Mouse (Mus musculus) left cerebral cortex, adult 11 months (tissue): ENCODE data around the gene Ppil4.

Experiments
- DNase-seq: peaks from one replicate; pipeline ENCODE4 v3.0.0; 2022; ENCODE audit warnings: low spot score

Gene Ppil4

DNA sequence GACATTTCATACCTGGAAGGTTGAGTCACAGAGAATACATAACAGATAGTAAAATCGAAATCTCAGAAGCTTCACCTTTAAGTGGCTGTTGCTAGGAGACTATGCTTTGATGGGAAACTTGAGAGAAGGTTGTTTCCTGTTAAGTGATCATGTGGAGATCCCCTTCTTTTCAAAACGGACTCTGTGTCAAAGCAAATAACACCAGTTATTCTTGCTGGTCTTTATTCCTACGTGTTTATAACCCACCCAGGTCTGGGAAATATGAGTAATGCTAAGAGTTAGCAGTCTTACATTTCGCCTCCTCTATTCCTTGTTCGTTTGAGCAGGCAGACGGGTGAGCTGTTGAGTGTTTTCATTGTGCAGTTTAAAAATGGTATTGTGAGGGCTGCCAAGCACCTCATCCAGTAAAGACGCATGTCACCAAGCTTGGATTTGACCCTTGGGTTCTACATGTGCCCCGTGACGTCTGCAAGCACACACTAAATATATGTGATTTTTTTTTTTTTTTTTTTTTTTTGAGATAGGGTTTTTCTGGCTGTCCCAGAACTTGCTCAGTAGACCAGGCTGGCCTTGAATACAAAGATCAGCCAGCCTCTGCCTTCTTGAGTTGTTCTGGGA, 32.1 kb downstream of the Ppil4 start:
- DNase-seq, result no peak

DNA sequence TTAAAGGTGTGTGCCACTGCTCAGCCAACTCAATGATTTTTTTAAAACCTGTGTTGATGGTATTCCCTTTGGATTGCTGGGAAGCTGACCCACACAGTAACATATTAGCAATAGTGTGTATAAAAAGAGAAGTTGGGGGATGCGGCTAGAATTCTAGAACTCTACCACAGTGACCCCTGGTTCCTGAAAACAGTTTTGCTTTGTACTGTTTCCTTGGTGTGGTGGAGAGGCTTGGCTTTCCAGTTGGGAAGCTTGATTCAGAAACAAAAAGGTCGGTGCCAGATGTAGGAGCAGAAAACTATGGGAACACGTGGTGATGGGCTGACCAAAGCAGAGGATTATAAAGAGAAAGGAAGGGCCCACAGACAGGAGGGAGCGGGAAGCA, 32.6 kb downstream of the Ppil4 start:
- DNase-seq, result no peak

DNA sequence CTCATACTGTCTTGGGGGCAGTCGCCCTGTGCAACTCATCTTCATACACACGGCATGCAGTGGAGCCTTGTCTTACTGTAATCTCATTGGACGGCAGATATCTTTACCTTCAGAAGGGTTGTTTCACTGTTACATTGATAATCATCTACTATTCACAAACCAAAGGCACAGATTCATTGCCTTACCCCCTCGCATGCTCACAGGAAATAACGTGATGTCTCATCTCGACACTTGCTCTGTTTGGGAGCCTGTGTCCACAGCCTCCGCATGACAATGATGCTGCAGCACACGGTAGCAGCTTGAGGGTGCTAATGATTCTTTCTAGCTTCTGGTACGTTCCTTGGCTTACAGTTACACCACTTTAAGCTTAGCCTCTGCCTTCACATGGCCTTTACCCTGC, 33.4 kb downstream of the Ppil4 start:
- DNase-seq, result no peak

DNA sequence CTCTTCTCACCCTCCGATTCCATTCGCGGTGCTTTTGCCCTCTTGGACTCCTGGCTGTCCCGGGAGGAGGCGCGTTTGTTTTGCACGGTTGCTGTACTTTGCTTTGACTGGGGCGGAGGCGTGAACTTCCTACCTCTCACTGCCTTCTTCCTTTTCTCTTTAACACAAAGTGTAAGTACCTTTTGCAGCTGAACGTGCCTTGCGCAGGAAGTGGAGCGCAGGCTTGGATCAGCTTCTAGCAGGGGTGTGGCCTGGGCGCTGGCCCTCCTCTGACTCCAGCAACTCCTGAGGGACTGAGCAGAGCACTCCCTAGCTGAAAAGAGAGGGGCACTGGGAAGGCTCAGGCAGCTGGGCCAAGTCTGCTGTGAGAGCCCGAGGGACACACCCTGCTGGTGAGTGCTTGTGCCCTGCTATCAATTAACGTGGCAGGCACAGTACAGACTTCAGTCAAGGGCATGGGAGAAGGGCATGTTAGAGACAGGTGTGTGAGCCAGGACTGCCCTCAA, 39.5 kb downstream of the Ppil4 start, which contains the start of gene Zc3h12d:
TSS of gene Zc3h12d (plus strand) at position 300 of the 506 bp plus-strand sequence.
- DNase-seq, result no peak

DNA sequence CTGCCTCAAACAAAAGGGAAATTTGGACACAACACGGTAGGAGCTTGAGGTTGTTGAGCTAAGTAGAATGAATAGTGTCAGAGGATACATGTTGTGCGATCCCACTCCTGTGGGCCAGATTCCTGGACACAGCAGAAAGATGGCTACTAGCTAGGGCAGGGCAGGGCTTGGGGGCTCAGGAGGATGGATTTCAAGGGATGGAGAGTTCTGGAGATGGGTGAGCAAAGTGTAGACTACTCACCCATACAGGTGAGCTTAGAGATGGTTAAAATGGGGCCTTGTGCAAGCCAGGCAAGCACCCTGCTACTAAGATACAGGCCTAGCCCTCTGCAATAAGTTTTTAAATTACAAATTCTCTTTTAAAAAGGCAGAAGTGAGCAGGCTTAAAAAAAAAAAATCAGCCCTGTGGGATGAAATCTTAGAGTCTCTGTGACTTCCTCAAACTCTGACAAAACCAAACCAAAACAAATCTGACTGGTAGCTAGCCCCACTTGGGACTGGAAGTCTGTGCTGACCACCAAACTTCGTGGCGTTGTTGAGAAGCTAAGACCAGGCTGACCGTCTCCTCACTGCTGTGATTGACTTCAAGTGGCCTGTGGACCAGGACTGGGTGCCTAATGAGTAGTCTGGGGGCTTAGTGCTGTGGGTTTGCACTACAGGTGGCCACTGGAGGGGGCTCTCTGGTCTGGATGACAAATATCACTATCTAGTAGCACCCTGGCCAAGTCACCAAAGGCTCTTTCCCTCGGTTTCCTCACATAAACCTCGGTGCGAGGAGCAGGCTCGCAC, 40.9 kb downstream of the Ppil4 start:
- no peak for DNase-seq

DNA sequence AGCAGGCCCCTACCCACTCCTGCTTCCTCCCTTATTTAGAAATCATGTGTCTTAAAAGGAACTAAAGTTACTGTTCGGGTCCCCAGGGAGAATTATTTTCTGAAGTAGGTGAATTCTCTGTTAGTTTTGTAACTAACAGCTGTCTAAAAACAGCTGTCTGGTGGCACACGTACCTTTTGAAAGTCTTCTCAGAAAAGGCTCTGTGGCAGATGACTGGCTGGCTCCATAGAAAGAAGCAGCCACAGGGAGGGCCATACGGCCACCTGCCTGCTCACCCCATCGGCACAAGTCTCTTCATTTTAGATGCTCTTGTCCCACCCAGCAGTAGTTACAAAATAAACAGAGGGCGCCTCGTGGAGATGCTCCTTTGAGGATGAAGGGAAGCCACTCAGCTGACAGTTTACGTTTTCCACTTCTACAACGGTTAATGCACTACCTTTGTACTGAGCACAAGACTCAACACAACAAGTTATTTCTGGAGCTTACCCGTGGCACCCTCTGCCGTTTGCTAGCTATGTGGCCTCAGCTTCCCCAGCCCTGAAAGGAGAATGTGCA, 42.1 kb downstream of the Ppil4 start:
- no peak for DNase-seq

DNA sequence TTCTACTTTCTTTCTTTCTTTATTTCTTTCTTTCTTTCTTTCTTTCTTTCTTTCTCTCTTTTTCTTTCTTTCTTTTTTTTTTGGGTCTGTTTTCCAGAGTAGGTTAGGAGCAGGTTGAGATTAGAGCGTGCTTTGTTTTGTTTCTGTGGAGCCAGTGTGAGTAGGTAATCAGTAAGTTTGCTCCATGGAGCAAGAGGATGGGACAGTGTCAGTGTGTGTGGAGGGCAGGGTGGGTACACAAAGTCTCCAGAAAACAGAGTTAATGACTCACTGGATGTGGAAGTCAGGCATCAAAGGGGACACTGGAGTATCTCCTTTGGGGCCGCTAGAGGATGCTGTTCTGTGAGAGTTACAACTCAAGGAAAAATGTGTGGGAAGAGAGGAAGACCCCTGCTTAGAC, 44.2 kb downstream of the Ppil4 start:
- DNase-seq, result no peak

DNA sequence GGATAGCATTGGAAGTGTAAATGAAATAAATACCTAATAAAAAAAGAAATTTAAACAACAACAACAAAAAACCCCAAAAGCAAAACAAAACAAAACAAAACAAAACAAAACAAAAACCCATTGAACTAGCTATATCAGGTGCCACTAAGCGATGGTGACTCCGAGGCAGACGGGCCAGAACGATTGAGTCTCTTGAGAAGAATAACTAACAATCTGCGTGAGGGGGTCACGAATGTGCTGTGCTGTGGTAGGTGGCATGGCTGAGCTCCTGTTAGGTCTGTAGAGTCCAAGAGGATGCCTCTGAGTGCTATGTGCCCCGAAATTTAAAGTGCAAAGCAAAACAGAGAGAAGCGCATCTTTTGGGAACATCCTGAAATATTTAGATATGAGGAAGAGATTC, 44.8 kb downstream of the Ppil4 start:
- DNase-seq, result no peak

DNA sequence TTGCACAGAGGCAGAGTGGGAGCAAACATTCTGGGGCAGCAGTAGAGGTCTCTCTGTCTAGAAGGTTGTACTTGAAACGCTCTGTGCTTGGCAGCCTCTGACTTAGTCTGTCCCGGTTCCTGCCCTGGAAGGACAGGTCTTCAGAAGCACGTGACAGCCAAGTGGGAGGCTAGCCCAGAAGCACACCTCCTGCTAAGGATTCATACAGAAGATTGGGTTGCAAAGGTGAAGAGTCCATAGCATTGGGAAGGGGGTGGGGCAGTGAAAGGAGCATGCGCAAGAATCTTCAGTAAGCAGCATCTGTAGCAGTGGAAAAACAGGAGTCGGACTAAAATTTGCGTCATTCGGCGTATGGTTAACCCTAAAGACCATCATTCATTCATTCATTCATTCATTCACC, 45.3 kb downstream of the Ppil4 start:
- no peak for DNase-seq

DNA sequence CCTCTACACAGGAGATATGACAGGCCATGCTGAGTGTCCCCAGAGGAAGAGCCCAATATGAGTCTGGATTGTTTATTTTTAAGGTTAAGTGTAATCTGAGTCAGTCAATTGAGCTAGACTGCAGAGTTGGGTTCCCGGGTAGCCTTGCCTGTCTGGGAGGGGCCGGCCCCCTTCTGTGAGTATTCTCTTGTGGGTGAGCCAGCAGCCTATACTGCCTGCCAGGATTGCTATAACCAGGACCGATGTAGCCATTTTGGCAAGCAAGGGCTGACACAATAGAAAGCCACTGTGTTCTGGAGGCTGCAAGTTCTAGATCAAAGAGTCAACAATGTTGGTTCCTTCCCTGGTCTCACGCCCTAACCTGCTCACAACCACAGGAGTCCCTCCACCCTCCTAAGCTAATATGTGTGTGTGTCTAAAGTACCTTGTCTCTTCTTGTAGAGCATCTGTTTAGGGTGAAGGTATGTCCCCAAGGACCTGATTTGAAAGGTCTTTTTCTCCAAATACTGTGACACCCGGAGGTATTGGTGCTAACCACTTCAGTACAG, 46.3 kb downstream of the Ppil4 start:
- no peak for DNase-seq

DNA sequence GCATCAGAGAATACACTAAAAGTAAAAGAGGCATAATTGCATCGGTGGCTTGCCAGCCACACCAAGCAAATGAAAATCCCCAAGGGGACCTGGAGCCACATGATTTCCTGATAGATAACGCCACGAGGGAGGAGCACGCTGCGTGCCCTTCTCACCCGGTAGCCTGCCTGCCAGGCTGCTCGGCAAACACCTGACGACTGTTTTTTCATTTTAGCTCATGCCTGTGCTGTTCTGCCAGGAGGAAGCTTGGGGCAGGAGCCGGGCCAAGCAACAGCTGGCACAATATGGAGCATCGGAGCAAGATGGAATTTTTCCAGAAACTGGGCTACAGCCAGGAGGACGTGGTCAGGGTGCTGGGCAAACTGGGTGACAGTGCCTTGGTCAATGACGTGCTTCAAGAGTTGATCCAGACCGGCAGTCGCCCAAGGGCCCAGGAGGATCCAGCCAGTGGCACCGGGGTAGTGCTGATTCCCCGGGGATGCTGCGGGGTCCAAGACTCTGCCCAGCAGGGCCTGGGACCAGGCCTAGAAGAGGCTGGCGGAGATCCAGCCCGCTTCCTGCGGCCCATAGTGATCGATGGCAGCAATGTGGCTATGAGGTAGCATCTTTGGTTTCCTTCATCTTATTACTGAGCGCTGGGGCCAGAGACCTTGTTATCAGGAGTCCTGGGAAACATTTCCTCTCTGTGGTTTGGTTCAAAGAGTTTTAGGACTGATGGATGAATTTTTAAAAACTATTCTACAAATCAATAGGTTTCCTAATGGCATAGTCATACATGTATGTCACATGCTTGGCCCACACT, 47.1 kb downstream of the Ppil4 start:
- DNase-seq, result no peak

DNA sequence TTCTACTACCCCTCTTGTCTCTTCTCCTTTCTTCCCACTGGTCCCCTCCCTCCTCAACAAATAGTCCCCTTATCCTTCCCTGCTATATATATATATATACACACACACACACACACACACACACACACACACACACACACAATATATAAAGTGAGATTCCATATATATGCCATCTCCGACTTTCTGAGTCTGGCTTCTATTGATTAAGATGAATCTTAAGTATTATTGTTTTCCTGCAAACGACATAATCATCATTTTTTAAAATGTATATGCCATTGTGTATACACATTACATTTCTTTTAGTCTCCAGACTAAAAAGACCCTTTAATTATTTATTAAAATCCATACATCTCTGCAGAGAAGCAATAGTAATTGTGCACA, 47.7 kb downstream of the Ppil4 start:
- no peak for DNase-seq

DNA sequence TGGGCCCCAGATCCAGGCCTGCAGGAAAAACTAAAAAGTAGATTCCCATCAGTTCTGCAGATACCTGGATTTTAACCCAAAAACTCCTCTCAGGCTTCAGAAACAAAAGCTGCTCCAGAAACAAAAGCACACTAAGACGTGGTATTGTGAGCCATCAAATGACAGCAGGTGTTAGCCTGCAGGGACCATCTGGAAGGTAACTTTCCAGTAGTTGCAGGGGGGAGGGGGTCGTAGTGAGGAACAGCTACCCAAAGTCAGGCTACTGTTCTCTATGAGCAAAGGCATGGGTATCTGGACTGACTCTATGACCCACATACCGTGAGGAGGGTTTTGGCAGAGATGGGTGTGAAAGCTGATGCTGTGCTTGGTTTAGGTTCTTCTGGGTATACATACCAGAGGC, 48.1 kb downstream of the Ppil4 start:
- no peak for DNase-seq

DNA sequence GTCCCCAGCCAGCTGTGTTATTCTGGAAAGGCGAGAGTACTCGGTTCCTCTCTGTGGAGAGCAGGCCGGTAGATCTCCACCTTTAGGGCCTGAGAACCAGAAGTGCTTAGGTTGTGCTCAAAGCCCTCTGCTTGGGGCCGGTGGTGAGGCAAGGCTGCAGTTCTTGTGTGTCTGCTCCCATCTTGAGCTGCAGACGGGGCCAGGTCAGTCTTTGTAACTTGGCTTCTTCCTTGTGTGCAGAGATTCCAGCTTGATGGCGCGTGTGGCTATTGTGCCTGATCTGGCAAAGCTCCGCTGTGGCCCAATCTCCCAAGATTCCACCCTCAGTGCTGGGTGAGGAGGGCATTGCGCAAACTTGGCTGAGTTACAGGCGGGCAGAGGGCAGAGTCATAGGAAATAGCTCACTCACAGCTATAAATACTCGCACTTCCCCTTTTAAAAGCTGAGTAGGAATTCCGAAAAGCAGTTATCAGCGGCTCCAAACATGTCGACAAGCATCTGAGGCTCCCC, 48.9 kb downstream of the Ppil4 start:
- DNase-seq, result peak; percentile 17

DNA sequence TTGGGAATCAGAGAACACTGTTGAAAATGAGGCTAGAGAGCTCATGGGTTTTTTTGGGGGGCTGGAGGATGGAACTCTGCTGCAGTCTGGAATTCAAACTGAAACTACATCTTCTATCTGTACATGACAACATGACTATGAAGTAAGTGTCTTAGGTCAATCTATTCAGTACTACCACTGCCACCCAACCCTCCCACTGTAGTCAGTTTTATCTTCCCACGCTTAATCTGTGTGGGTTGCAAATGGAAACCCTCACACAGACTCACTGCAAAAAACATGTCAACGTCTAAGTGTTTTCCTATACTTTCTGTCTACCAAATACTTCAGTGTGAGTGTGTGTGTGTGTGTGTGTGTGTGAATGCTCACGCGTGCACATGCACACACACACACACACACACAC, 50.5 kb downstream of the Ppil4 start:
- no peak for DNase-seq

DNA sequence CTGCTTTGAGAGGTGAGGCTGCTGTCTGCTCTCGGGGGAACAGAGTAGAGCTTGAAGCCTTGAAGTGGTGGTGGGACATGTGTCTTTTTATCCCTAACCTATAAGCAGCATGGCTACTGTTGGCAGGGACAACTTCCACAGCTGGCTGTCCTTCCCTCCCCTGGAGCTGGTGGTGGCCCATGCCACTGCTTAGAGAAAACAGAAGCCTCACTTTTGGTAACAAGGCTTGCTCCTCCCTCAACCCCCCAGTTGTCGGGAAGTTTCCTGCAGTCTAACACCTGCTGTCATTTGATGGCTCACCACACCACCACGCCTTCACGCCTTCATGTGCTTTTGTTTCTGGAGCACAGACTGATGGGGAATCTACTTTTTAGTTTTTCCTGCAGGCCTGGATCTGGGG, 51.5 kb downstream of the Ppil4 start:
- no peak for DNase-seq

DNA sequence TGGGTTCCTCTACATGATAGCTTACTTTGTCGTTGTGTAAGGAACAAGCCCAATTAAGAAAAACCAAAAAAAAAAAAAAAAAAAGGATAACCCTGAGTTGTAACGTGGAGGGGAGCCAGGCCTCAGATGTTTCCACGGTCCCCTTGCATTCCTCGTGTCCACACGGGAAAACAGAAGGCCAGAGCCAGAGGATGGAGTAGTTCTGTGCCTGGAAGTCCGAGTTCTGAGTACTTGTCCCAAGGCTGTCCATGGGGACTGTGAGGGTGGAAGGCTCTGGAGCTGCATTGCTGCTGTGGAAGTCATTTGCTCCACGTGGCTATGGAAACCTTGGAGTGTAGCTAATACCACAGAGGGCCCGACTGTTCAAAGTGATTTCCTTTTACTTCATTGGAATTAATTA, 52.4 kb downstream of the Ppil4 start:
- DNase-seq, result no peak

DNA sequence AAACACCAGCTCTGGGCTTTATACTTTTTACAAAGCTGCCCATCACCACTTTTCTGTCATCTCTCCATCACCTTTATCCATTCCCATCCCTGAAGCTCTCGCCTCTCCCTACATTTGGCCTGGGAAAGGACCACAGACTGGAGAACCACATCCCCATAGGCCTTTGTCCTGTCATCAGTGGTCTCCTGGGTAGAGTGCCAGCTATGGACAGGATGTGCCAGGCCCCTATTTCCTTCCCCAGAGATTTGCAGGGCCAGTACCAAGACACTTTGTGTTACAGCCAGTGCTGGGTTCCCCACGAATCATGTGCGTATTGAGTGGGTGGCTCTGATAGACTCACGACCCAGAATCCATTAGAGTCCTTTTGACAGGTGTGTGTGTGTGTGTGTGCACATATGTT, 53.3 kb downstream of the Ppil4 start:
- no peak for DNase-seq

DNA sequence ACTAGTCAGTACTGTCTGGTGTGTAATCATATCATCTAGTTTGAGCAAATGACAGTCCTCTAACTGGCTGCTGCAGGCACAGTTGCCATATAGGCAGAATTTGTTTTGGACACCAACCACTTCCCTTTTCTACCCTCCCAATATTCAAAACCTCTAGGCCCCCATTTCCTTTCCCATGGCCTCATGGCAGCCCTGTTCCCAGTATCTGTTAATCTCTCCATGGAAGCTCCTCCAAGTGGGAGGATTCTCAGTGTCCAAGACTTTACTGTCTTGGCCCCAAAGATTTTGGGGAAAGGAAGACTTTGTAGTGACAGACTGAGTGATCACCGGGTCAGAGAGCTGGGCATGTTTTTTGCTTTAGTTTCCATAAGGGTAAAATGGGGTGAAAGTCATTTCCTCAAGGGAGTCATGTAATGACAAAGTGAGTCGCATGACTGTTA, 54.5 kb downstream of the Ppil4 start:
- DNase-seq, result no peak

DNA sequence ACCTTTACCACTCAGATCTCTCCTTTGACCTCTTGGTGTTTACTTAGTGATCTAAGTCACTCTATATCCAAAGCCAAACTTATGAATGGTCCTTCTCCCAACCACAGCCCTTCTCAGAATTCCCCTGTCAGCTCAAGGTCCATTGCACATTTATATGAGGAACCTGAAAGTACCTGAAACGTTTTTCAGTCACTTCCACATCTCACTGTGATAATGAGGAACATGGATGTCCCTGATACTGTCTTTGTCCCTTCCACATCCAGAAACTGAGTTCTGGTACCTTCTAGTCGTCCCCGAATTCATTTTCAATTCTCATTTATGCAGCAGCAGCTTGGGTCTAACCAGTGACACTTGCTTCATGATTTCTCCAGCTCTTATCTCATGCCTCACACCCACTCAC, 59.2 kb downstream of the Ppil4 start:
- DNase-seq, result no peak

DNA sequence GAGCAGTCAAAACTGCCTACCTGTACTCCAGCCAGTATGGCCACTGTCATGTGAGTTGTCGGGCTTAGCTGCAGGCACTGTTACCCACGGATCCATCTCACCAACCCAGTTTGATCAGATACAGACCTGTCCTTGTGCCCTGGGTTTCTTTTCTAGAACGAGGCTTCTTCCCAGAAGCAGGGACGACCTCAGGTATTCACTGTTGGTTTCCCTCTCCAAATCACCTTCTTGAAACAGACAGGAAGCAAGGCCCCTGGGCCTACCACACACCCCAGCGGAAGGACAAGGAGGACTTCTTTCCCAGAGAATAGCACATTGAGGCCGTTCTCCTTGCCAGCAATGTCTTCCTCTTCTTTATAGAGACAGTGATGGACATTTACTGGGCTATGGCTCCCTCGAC, 67.8 kb downstream of the Ppil4 start:
- DNase-seq, result no peak
